Comparison of ENCODE assay signal across 8 mouse cellular contexts in genomic region chr16:13902888-13903483, GRCm38 (mm10). TPM values are rescaled to one million over a fixed set of nuclear protein-coding genes. Genes with fewer than 3 reads are reported as not detected.
DNase-seq lines count a peak whose midpoint lies in the region; ATAC-seq lines count a peak whose summit lies in the region.

TSS of gene Pdxdc1 (minus strand) at chr16:13903131.
TSS of gene Mpv17l (plus strand) at chr16:13903161.

- WGBS in heart, embryonic 14.5 days, result under 1% methylated on average over 57 of the region's 57 CpGs
- under 1% methylated on average over 49 of the region's 57 CpGs for WGBS in liver, embryonic 13.5 days (ENCODE audit: insufficient replicate concordance)
- under 1% methylated on average over 47 of the region's 57 CpGs for WGBS in stomach, embryonic 16.5 days

- peak within 1 kb of the TSS; percentile 81 for H3K4me2 ChIP-seq in heart, embryonic 14.5 days (ENCODE audit: low read length)
- H3K4me2 ChIP-seq in liver, embryonic 13.5 days, result peak within 1 kb of the TSS; percentile 85
- H3K4me2 ChIP-seq in stomach, embryonic 16.5 days (ENCODE audit: low read depth, low read length), result peak within 1 kb of the TSS; percentile 92

- H3K4me3 ChIP-seq in heart, embryonic 14.5 days (ENCODE audit: control insufficient read depth in 1 of 2, insufficient read depth in 1 of 2, low read depth in 1 of 2, low read length in 2 of 2), result peak within 1 kb of the TSS; percentile 77 to 97
- H3K4me3 ChIP-seq in liver, embryonic 13.5 days (replicated peaks), result peak within 1 kb of the TSS; percentile 96
- H3K4me3 ChIP-seq in stomach, embryonic 16.5 days (replicated peaks; ENCODE audit: low read length), result peak within 1 kb of the TSS; percentile 100

- no peaks in the 10 kb centered on the region for H3K27me3 ChIP-seq in heart, embryonic 14.5 days (ENCODE audit: control insufficient read depth, insufficient read depth, low read length)
- no peaks in the 10 kb centered on the region for H3K27me3 ChIP-seq in liver, embryonic 13.5 days
- no peaks in the 10 kb centered on the region for H3K27me3 ChIP-seq in stomach, embryonic 16.5 days (ENCODE audit: control insufficient read depth, insufficient read depth, low read length)

- no peaks in the 10 kb centered on the region for H3K9me3 ChIP-seq in heart, embryonic 14.5 days (ENCODE audit: control insufficient read depth, low read length)
- H3K9me3 ChIP-seq in liver, embryonic 13.5 days (replicated peaks), result no peaks in the 10 kb centered on the region
- H3K9me3 ChIP-seq in stomach, embryonic 16.5 days (replicated peaks; ENCODE audit: control insufficient read depth, low read length), result no peaks in the 10 kb centered on the region

- H3K27ac ChIP-seq in heart, embryonic 14.5 days (replicated peaks in 1 of 2; ENCODE audit: control insufficient read depth in 1 of 2, insufficient read depth in 1 of 2, low read depth in 2 of 2, low read length in 2 of 2), result peak within 1 kb of the TSS; percentile 78 to 95
- H3K27ac ChIP-seq in liver, embryonic 13.5 days, result peak within 1 kb of the TSS; percentile 85
- peak within 1 kb of the TSS; percentile 91 for H3K27ac ChIP-seq in stomach, embryonic 16.5 days (ENCODE audit: low read length)

- DNase-seq in c-Kit-negative CD71-positive TER-119-positive erythroid progenitor cells, embryonic 14.5 days (ENCODE audit: low read depth, low spot score), result peak; percentile 98
- peak; percentile 93 for DNase-seq in fibroblast of lung, adult 2 months (ENCODE audit: low read depth)
- DNase-seq in kidney, postnatal 14 days, result peak; percentile 99
- DNase-seq in liver, embryonic 13.5 days, result peak; percentile 97
- peak; percentile 98 for DNase-seq in neural tube, embryonic 10.5 days (ENCODE audit: extremely low spot score, low spot score)

- no peaks in the 10 kb centered on the region for H3K36me3 ChIP-seq in heart, embryonic 14.5 days (ENCODE audit: control insufficient read depth, insufficient read depth, low read length)
- H3K36me3 ChIP-seq in liver, embryonic 13.5 days, result no peaks in the 10 kb centered on the region
- no peaks in the 10 kb centered on the region for H3K36me3 ChIP-seq in stomach, embryonic 16.5 days (ENCODE audit: control insufficient read depth, insufficient read depth, low read length)

- H3K4me1 ChIP-seq in heart, embryonic 14.5 days (ENCODE audit: control insufficient read depth in 2 of 2, insufficient read depth in 2 of 2, low read length in 2 of 2), result peaks cover 4 to 13% of the 10 kb centered on the region in 2 experiments; a peak in 3 of 4 replicates
- H3K4me1 ChIP-seq in liver, embryonic 13.5 days (replicated peaks), result peaks cover 33% of the 10 kb centered on the region
- peaks cover 16% of the 10 kb centered on the region for H3K4me1 ChIP-seq in stomach, embryonic 16.5 days (ENCODE audit: control insufficient read depth, insufficient read depth, low read length)

- ATAC-seq in CD4-positive, CD25-positive, alpha-beta regulatory T cell, adult 4 months, result peak; percentile 78
- ATAC-seq in heart, embryonic 14.5 days (ENCODE audit: insufficient number of reproducible peaks, insufficient read depth, low FRiP score, low read depth), result peak; percentile 95
- peak; percentile 96 for ATAC-seq in liver, embryonic 13.5 days (ENCODE audit: low read depth)
- peak; percentile 97 for ATAC-seq in stomach, embryonic 16.5 days (ENCODE audit: insufficient read depth, low FRiP score)

- H3K9ac ChIP-seq in heart, embryonic 14.5 days (ENCODE audit: low read length), result peak within 1 kb of the TSS; percentile 96
- H3K9ac ChIP-seq in liver, embryonic 13.5 days, result peak within 1 kb of the TSS; percentile 96
- peak within 1 kb of the TSS; percentile 98 for H3K9ac ChIP-seq in stomach, embryonic 16.5 days (ENCODE audit: low read length)

RNA-seq across cellular contexts. Expression of gene Pdxdc1, which starts in this region (rescaled TPM):
- 10 to 100 TPM; 21.0 to 28.2 TPM for polyA plus RNA-seq in CD4-positive, CD25-positive, alpha-beta regulatory T cell, adult 4 months (2017; shearing (Covaris generic))
- 72.6 and 73.0 TPM in 2 replicates for polyA plus RNA-seq in heart, embryonic 14.5 days (2014; fragmentation: Nextera tagmentation; extraction: Ambion mirVana)
- 24.2 and 28.0 TPM in 2 replicates for polyA plus RNA-seq in liver, embryonic 13.5 days (2015; fragmentation: Nextera tagmentation; extraction: Ambion mirVana)
- polyA plus RNA-seq in stomach, embryonic 16.5 days (2015; fragmentation: Nextera tagmentation; extraction: Ambion mirVana), result 115 and 122 TPM in 2 replicates

RNA-seq across cellular contexts. Expression of gene Mpv17l, which starts in this region (rescaled TPM):
- under 1 TPM; 0.55 to 0.91 TPM for polyA plus RNA-seq in CD4-positive, CD25-positive, alpha-beta regulatory T cell, adult 4 months (2017; shearing (Covaris generic))
- polyA plus RNA-seq in heart, embryonic 14.5 days (2014; fragmentation: Nextera tagmentation; extraction: Ambion mirVana), result 2.5 and 2.9 TPM in 2 replicates
- 1.1 and 1.4 TPM in 2 replicates for polyA plus RNA-seq in liver, embryonic 13.5 days (2015; fragmentation: Nextera tagmentation; extraction: Ambion mirVana)
- polyA plus RNA-seq in stomach, embryonic 16.5 days (2015; fragmentation: Nextera tagmentation; extraction: Ambion mirVana), result 11.1 and 13.2 TPM in 2 replicates

Comparison
In these comparisons a context has a peak if more than half of its experiments do, and no peak if none do; other contexts are left out.
1. Peak in every context shown above with its lines: DNase-seq, ATAC-seq, H3K4me3 ChIP-seq and H3K27ac ChIP-seq.